Mouse (Mus musculus) limb, embryonic 14.5 days (tissue): ENCODE measurements around the gene Ndufb3. TPM values are rescaled to one million over a fixed set of nuclear protein-coding genes. Genes with fewer than 3 reads are reported as not detected.

Source experiments
- ATAC-seq: fragments of 200-750 bp; cut with Nextera tagmentation; 2 replicates; pipeline ENCODE4 v1.8.0; 2017; ENCODE audit warnings: low read depth, moderate number of reproducible peaks, moderate TSS enrichment; ENCODE audit not compliant: low FRiP score
- DNase-seq: peaks from one replicate; pipeline ENCODE4 v3.0.0-alpha.2; 2015; ENCODE audit warnings: low spot score
- H3K27ac ChIP-seq: fragments of 300-500 bp; sonication (generic); replicated peaks from 2 replicates; pipeline ENCODE4 v1.5.1; 2014; ENCODE audit warnings: low read depth, mild to moderate bottlenecking, low read length, moderate library complexity, mixed read lengths
- H3K27me3 ChIP-seq: fragments of 300-500 bp; sonication (generic); 2 replicates; pipeline ENCODE4 v1.6.1; 2014; ENCODE audit warnings: low read length, mixed read lengths; ENCODE audit not compliant: control insufficient read depth, insufficient read depth
- H3K36me3 ChIP-seq: fragments of 300-500 bp; sonication (generic); 2 replicates; pipeline ENCODE4 v1.6.1; 2014; ENCODE audit warnings: mild to moderate bottlenecking, low read length, moderate library complexity, mixed read lengths; ENCODE audit not compliant: control insufficient read depth, insufficient read depth
- H3K4me1 ChIP-seq: fragments of 300-500 bp; sonication (generic); 2 replicates; pipeline ENCODE4 v1.6.1; 2014; ENCODE audit warnings: antibody characterized with exemption, low read length, mixed read lengths; ENCODE audit not compliant: control insufficient read depth, insufficient read depth
- H3K4me2 ChIP-seq: fragments of 300-500 bp; sonication (generic); replicated peaks from 2 replicates; pipeline ENCODE4 v1.6.1; 2014; ENCODE audit warnings: low read depth, mild to moderate bottlenecking, low read length, moderate library complexity; ENCODE audit not compliant: severe bottlenecking
- H3K4me3 ChIP-seq: fragments of 300-500 bp; sonication (generic); replicated peaks from 2 replicates; pipeline ENCODE4 v1.5.1; 2014; ENCODE audit warnings: low read length
- H3K9ac ChIP-seq: fragments of 300-500 bp; sonication (generic); 2 replicates; pipeline ENCODE4 v1.6.1; 2014; ENCODE audit warnings: mild to moderate bottlenecking, low read depth, low read length, moderate library complexity; ENCODE audit not compliant: severe bottlenecking
- H3K9me3 ChIP-seq: fragments of 300-500 bp; sonication (generic); 2 replicates; pipeline ENCODE4 v1.6.1; 2016; ENCODE audit warnings: low read length; ENCODE audit not compliant: control insufficient read depth
- POLR2A ChIP-seq: fragments of 200-500 bp; IDR thresholded peaks from 2 replicates; pipeline ENCODE4 v1.8.0; 2012; ENCODE audit warnings: inconsistent platforms, mild to moderate bottlenecking, moderate library complexity, borderline replicate concordance; ENCODE audit not compliant: insufficient read depth, insufficient read length; ENCODE audit errors: extremely low read depth
- WGBS: fragments of 180-500 bp; shearing (Covaris S2); extraction: QIAGEN DNeasy Blood & Tissue Kit; methylation state at CpG from one replicate; pipeline ENCODE4 v1.1.7; 2014; 5-methylcytosine and 5-hydroxymethylcytosine counted together
- polyA plus RNA-seq, 2 experiments: library from polyadenylated mRNA; depleted of rRNA in 1 of 2; stranded (reverse) in 1 of 2; unstranded in 1 of 2; fragments of >200 nt; fragmentation: Nextera tagmentation in 1 of 2; extraction: Ambion mirVana in 1 of 2; gene quantifications; 2 replicates each; pipeline versions ENCODE4 v1.2.1 to v1.2.3; 2012 to 2014

The Ndufb3 gene
- polyA plus RNA-seq, 2 experiments = 136 to 164 TPM

GRCm38 (mm10) chr1:58566621-58567020, 19.6 kb upstream of the Ndufb3 start:
- DNase-seq (no peak), ATAC-seq (no peak)
- no peak overlapping the region for H3K4me3 ChIP-seq
- H3K27me3 ChIP-seq = no peaks in the 10 kb centered on the region
- no peak overlapping the region for H3K9ac ChIP-seq
- H3K36me3 ChIP-seq = peaks cover 7% of the 10 kb centered on the region; the same call in 1 of the 2 replicates
- no peaks in the 10 kb centered on the region for H3K4me1 ChIP-seq
- no peak for TF ChIP-seq POLR2A
- H3K4me2 ChIP-seq = no peak overlapping the region
- no peaks in the 10 kb centered on the region for H3K9me3 ChIP-seq
- H3K27ac ChIP-seq = no peak overlapping the region

- Histone ChIP-seq H3K4me2 (no peak overlapping the region), H3K9me3 (no peaks in the 10 kb centered on the region), H3K36me3 (peaks cover 3% of the 10 kb centered on the region; the same call in 1 of the 2 replicates), H3K27ac (no peak overlapping the region), H3K4me1 (no peaks in the 10 kb centered on the region), H3K27me3 (no peaks in the 10 kb centered on the region), H3K9ac (no peak overlapping the region), H3K4me3 (no peak overlapping the region)
- no peak for TF ChIP-seq POLR2A
- ATAC-seq (no peak), DNase-seq (no peak)
Observed at GRCm38 (mm10) chr1:58568456-58569130, 17.6 kb upstream of the Ndufb3 start.

GRCm38 (mm10) chr1:58570437-58570836, 15.7 kb upstream of the Ndufb3 start:
- no peak for TF ChIP-seq POLR2A
- Histone ChIP-seq H3K4me3 (no peak overlapping the region), H3K36me3 (no peaks in the 10 kb centered on the region), H3K9ac (no peak overlapping the region), H3K4me1 (no peaks in the 10 kb centered on the region), H3K27me3 (no peaks in the 10 kb centered on the region), H3K4me2 (no peak overlapping the region), H3K9me3 (no peaks in the 10 kb centered on the region), H3K27ac (no peak overlapping the region)
- no peak for ATAC-seq
- WGBS = 56% methylated on average over 4 of the region's 4 CpGs
- no peak for DNase-seq

- Histone ChIP-seq H3K27me3 (no peaks in the 10 kb centered on the region), H3K9me3 (no peaks in the 10 kb centered on the region), H3K9ac (no peak overlapping the region), H3K4me2 (no peak overlapping the region), H3K4me1 (no peaks in the 10 kb centered on the region), H3K36me3 (no peaks in the 10 kb centered on the region), H3K27ac (no peak overlapping the region), H3K4me3 (no peak overlapping the region)
- DNase-seq (no peak), ATAC-seq (no peak)
- 83% methylated on average over 2 of the region's 2 CpGs for WGBS
- no peak for TF ChIP-seq POLR2A
Observed at GRCm38 (mm10) chr1:58579179-58579578, 7.0 kb upstream of the Ndufb3 start.

GRCm38 (mm10) chr1:58582611-58583010, 3.6 kb upstream of the Ndufb3 start:
- TF ChIP-seq POLR2A = no peak
- Histone ChIP-seq H3K27ac (no peak overlapping the region), H3K9me3 (no peaks in the 10 kb centered on the region), H3K4me1 (peaks cover 13% of the 10 kb centered on the region), H3K36me3 (no peaks in the 10 kb centered on the region), H3K4me2 (no peak overlapping the region), H3K27me3 (no peaks in the 10 kb centered on the region), H3K4me3 (no peak overlapping the region), H3K9ac (no peak overlapping the region)
- 49% methylated on average over 1 of the region's 1 CpGs for WGBS
- ATAC-seq = no peak
- peak; percentile 58 for DNase-seq
